10 mouse cellular contexts compared by ENCODE assay signal in genomic region chr17:74630798-74631197, GRCm38 (mm10).
A peak's percentile ranks its signal among the peaks of the same experiment; 100 is the strongest.
DNase-seq lines count a peak whose midpoint lies in the region.
"Had no signal": no experiment of that assay in that cellular context is flagged by ENCODE, and none has a peak within 500 bp of the region (broad histone marks: within the 10 kb centered on the region; RNA-seq: fewer than 3 reads in every experiment).

No protein-coding gene starts in this region.

- intact Hi-C loops in heart, postnatal 25 days (cut with DNase I) = no loop called here

- peak; percentile 13 to 26 for DNase-seq in heart, adult 18-20 months
- no peak for DNase-seq in heart, postnatal 25 days (ENCODE audit: low spot score)
- peak; percentile 9 for DNase-seq in right cerebral cortex, adult 18-20 months
- no peak for DNase-seq in right cerebral cortex, postnatal 4 days
- peak; percentile 63 for DNase-seq in adipocyte (ENCODE audit: low spot score)
- DNase-seq in spleen, postnatal 10 days (ENCODE audit: low spot score in 2 of 2) = no peak
- DNase-seq in thymus, postnatal 25 days = no peak
- DNase-seq: cerebellum, adult 9-10 months; gastrocnemius, adult 2 months; heart, postnatal 36 days had no signal

Comparison
In these comparisons a context has a peak if more than half of its experiments do, and no peak if none do; other contexts are left out.
1. DNase-seq: peak in heart, adult 18-20 months (2 of 2), right cerebral cortex, adult 18-20 months (single experiment) and adipocyte (single experiment); none in heart, postnatal 25 days (single experiment), right cerebral cortex, postnatal 4 days (single experiment), spleen, postnatal 10 days (0 of 2) and thymus, postnatal 25 days (single experiment).